Mouse (Mus musculus): ENCODE data around the gene Rnh1.

Rnh1 gene

DNA sequence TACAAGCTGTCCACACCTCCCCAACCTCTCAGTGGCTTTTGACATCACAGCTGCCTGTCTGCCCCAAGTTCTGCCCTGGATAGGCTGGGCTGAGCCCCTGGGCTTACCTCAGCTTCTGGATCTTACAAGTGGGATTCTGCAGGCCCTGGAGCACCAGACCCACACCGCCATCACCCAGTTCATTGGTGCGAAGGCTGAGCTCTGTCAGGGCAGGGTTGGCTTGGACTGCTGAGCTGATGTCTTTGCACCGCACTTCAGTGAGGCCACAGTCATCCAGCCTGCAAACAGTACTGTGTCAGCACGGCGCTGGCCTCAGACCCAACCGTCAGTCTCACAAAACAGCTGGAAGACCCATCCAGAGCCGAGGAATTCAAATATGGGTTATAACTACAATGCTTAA lies 8.3 kb downstream of the Rnh1 start:
- DNase-seq, result no peak

DNA sequence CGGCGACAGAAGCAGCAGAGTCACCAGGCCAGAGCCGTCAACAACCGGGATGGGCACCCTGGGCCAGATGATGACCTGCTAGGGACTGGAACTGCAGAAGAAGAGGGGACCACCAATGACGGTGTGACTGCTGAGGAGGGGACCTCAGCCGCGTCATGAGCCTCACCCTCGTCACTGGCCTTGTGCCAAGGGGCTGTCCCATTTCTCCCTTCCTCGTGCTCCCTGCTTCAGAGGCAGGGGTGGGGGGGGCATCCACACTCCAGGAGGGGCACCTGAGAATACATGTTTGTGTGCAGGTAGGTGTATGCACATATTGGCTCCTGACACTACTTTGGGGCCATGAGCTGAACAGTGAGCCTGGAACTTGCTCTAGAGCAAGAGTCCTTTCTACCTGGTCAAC lies 17.3 kb downstream of the Rnh1 start:
- no peak for DNase-seq

DNA sequence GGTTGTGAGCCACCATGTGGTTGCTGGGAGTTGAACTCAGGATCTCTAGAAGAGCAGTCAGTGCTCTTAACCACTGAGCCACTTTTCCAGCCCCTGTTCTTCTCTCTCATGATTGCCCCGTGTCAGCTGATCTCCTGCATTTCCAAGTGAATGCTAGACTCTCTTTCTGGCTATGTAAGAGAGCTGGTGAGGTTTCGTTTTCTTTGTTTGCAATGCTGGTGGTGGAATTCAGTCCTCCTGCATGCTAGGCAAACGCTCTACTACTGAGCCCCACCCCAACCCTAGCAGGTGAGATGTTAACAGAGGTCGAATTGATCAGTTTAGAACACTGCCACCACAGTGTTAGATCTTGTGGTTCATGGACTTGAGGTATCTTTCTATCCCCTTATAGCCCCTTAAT lies 24.0 kb downstream of the Rnh1 start:
- no peak for DNase-seq

DNA sequence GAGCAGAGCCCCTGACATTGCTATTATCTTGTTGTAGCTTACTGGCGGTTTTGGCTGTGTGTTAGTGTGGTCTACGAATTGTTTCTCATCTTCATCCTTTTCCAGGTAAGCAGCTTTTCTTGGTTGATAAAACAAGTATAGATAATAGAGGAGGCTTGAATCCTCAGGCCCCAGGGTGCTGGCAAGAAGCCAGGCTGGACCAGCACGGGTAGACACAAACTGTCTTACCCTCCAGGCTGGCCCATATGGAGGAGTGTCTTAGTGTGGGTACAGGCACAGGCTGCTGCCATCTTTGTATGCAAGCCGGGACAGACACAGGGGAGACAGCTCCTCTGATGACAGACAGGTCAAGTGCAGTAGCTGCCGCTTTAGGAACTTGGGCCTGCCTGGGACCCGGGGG lies 25.6 kb downstream of the Rnh1 start:
- peak; percentile 47 to 60 for DNase-seq

DNA sequence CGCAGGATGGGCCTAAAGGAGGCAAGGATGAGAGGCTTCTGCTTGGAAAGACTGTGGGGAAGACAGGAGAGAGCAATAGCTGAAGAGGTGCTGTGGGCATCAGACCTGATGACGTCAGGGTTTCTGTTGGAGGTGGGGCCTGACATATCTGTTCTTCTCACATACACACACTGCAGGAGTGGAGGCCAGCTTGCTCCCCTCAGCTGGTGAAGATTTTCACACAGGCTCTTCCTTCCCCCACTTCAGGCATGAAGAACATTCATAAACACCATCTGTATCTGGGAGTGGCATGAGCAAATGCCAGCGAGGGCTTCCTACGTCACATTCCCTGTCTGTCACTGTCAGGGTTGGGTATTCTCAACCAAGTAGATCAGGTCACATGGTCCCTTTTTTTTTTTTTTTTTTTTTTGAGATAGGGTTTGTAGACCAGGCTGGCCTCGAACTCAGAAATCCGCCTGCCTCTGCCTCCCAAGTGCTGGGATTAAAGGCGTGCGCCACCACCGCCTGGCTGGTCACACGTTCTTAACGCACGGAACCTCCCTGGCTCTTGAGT lies 26.5 kb downstream of the Rnh1 start:
- no peak for DNase-seq

DNA sequence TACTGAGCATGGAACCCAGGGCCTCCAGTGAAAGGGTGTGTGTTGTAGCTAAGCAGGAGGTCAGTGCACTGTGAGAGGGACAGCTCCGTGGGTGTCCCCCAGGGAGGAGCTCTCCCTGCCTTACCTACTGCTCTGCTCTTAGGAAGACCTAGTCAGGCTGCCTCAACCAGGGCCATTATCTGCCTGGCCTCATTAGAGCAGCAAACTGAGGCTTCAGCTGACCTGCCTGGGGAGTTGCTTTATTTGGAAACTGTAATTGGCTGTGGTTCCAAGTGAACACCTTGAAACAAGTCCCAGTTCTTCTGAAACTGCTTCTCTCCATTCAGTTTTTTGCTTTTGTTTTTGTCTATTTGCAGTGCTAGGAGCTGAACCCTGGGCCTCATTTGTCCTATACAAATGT lies 27.3 kb downstream of the Rnh1 start:
- DNase-seq, result peak; percentile 34 to 43

DNA sequence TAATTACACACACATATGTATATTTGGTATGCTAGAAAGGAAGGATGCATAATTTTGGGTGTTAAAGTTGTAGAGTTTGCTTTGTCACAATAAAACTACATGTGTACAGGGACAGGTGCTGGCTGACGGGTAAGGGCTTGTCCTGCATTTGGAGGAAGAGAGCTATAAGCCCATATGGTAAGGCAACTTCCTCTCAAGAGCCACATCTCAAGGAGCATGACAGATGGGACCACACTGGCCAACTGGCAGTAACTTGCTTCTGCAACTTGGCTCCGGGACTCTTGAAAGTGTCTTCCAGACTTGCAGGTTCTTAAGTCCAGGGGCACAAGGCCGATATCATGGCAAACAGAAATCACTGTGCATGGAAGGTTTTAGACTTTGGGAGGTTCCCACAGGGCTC lies 28.0 kb downstream of the Rnh1 start:
- DNase-seq, result no peak

DNA sequence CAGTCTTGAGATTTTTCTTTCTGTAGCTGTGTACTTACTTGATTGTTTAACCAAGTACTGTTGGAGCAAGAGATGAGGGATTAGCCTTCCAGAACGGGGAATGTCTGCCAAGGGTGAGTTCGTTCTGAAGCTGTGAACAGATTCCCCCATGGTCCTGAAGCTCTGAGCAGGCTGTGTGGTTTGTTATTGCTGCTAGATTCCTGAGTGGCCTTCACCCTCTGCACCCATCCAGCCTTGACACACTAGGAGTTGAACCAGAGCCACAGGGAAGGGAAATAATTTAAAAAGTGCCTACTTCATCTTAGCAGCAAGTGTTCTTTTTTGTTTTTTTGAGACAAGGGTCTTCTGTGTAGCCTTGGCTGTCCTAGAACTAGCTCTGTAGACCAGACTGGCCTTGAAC lies 28.8 kb downstream of the Rnh1 start:
- DNase-seq, result no peak

DNA sequence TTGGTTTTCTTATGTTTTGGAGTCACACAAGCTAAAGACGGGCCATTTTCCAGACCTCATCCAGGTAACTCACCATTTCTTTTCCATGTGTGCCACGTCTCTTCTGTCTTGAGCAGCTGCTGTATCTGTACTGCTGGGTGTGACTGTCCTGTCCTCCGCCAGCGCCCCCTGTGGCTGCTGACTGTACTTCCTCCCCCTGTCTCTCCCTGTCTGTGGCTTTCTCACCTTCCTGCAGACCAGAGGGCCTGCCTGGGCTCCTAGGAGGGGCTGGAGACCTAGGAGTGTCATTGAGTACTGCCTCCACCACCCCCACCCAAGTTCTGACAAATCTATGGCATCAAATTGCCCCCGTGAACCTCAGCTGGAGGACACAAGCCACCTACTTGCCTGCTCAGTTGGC lies 29.5 kb downstream of the Rnh1 start:
- DNase-seq, result peak in 1 of 2 experiments; percentile 40

DNA sequence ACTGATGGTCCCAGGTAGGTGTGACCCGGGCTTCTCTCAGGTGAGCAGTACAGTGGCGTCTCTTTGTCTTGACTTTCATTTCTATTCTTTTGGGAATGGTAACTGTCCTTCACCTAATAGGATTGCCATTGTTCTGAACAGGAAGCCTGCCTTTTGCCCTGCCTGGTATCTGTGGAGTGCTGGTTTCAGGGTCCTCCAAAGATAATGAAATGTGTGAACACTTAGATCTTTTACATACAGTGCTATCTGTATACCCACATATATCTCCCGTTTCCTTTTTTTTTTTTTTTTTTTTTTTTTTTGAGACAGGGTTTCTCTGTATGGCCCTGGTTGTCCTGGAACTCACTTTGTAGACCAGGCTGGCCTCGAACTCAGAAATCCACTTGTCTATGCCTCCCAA lies 31.3 kb downstream of the Rnh1 start:
- DNase-seq, result no peak

DNA sequence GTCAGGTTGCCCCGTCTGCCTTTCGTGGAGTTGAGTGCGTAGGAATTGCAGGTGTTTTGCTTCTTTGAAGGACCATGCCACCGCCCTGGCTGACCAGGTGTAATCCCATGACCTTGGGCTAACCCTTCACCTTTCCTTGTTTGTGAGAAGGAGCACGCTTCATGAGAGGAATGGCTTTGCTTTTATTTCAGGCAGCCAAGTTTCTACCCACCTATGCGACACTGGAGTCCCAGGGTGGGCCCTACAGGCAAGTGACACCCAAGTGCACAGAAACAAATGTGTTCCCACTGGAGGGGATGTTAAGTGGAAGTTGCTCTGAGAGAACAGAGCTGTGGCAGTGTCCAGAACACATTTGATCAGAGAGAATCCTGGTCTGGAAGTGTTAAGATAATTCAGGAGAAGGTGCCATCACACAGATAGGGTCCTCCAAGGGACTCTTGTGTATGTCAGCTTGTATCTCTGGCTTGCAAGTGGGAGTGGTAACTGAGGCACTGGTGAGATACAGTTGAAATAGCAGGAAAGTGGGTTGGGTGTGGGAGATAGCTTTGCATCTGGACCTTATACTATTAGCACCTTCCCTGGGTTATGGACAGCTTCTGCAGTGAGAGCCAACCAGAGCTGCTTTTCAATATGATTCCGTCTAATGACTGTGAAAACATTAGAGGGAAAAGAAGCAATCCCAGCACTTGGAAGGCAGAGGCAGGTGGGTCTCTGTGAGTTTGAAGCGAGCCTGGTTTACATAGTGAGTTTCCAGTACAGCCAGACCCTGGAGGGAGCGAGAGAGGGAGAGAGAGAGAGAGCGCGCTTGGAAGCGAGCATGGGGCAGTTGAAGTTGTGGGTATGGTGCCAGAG lies 40.5 kb downstream of the Rnh1 start:
- no peak for DNase-seq

DNA sequence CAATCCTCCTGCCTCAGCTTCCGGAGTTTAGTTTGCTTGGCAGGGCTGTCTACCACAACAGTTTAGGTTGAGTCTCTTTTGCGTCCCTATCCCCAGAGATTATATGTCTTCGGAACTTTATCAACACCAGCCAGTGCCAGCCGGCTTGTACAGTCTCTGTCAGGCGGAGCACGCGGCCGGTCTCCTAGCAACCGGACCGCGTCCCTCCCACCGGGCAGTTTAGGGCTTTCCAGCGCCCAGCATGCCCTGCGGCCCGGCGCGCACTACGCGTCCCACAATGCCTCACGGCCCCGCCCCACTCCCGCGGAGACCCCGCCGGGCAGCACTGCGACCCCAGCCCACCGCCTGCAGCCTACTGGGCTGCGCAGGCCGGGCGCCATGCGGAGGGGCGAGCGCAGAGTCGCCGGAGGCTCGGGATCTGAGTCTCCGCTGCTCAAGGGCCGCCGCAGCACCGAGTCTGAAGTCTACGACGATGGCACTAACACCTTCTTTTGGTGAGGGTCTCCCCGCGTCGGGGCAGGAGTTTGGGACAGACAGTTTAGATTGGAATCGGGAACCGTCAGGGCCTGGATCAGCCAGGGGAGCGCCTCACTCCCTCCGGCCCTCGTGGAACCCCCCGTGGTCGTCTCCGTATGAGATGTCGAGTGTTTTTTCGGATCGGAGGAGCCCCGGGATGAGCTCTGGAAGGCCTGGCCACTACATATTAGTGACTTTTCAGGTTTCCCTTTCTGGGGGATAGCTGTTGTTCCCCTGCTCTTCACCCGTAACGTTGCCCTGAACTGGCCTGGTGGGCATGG lies 41.4 kb downstream of the Rnh1 start:
- peak; percentile 87 to 91 for DNase-seq

DNA sequence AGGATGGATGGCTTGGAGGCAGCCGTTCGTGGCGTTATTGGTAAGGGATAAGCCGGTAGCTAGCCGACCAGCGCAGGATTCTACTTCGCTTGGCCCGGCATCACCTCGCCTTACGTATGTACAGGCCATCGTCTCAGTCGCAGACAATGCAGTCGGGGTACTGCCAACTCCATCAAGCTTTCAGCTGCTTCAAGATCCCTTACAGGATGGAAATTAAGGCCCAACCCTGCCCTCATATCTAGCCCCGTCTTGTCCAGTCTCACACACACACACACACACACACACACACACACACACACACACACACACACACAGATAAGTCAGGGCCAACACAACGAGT lies 49.2 kb downstream of the Rnh1 start:
- DNase-seq, result no peak

DNA sequence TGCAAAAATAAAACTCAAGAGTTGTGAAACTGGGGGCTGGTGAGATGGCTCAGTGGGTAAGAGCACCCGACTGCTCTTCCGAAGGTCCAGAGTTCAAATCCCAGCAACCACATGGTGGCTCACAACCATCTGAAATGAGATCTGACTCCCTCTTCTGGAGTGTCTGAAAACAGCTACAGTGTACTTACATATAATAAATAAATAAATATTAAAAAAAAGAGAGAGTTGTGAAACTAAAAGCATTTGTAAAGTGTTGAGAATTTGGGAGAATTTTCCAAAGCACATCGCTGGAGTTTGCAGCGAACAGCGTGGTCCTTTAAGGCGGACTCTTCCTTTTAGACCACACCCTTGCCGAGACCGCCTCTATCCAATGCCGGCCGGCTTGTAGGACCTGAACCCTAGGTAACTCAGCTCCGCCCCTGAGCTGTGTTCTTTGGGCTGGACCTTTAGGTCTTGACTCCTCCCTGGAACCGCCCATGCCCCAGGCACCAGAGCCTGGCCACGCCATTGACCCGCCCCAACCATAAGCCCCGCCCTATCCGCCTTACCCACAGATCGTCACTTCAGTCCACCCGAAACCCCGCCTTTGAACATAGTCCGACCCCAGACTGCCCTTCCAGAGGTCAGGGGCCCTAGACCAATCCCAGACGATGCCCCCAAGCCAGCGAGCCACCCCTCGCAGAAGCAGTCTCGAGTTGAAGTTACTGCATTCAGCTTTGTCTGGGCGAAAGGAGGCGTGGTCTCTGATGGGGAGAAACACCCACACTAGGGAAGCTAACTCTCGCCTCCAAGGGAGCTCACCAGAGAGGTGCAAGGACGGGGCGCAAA lies 49.8 kb downstream of the Rnh1 start:
- DNase-seq, result peak; percentile 84 to 90

DNA sequence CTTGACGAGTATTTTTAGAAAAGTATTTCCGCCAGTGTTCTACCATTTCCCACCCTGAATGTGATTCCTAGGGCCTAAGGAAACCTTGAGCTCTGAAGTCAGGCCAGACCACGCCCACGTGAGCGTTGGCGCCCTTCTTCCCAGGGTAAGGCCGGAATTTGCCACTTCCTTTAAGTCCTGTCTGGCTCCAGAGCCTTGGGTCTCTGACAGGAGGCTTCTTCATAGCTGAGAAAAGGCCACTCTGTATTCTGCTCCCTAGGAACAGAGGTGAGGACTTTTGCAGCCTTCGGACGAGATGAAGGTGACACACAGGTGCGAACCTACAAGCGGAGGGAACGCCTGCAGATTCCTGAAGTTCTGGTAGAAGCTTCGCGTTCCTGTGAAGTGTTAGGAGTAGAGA lies 50.4 kb downstream of the Rnh1 start, which contains the start of gene Ptdss2:
Gene Ptdss2 (plus strand): TSS at position 138 of the 400 bp plus-strand sequence.
- no peak for DNase-seq

DNA sequence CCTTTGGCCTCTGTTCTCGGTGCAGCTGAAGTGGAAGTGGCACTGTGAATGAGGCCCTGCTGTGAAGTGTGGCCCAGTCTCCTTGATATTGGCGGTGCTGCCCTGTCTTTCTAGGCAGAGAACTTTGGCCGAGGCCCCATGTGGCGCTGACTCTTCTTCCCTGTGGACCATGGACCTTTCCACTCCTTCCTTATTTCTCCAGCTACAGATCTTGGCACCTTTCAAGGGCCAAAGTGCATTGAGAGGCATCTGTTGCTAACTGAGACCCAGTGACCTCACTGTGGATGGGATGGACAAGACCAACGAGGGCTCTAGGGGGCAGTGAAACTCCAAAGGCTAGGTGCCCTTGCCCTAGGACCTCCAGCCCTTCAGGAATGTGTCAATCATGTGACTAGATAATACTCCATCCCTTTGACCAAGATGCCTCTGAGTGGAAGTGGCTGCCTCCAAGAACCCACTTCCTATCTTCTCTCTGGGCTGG lies 51.6 kb downstream of the Rnh1 start:
- DNase-seq, result no peak

DNA sequence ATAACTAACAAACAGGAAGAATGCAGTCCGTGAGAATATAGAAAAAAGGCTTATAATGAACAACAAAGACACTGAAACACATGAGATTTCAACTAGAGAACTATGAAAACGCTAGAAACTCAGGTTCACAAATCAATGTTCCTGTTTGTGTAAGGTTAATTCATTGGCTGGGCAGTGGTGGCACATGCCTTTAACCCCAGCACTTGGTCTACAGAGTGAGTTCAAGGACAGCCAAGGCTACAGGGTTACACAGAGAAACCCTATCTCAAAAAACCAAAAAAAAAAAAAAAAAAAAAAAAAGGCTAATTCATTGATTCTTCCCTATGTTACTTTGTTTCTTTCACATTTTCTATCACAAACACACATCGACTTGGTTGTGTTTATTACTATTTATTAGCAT lies 52.1 kb downstream of the Rnh1 start:
- no peak for DNase-seq

DNA sequence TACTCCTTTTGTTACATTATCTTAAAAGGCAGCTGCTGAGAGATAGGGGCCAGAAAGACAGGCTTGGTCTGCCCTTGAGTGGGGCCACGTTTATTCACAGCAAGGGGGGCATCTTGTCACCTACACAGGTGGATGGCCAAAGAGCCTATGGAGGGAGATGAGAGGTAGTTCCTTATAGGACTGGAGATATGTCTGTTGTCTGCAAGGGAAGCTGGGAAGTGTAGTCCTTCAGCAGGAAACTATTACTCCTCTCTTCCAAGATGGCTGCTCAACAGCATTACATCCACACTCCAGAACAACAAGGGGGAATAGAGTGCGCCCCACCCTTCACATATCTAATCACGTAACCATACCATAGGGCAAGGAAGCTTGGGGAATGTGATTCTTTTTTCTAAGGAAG lies 53.2 kb downstream of the Rnh1 start:
- DNase-seq, result no peak

DNA sequence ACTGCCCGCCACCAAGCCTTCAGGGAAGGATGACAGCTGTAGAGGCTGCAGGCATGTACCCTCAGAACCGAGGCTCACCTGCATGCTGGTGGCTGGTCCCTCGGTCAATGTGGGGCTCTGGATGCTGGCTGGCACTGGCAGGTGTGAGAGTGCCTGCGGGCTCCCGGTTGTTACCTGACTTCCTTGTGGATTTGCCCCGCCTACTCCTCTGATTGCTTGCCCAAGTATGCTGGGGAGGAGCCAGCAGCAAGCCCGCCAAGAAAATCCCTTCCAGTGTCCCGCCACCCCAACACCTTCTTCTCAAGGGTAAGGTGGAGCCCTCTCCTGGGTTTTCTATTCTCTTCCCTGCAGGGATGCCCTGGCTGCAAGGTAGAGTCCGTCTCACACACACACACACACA lies 55.0 kb downstream of the Rnh1 start, which contains the start of gene Ano9:
Gene Ano9 (minus strand): TSS at position 171 of the 400 bp plus-strand sequence.
- no peak for DNase-seq

DNA sequence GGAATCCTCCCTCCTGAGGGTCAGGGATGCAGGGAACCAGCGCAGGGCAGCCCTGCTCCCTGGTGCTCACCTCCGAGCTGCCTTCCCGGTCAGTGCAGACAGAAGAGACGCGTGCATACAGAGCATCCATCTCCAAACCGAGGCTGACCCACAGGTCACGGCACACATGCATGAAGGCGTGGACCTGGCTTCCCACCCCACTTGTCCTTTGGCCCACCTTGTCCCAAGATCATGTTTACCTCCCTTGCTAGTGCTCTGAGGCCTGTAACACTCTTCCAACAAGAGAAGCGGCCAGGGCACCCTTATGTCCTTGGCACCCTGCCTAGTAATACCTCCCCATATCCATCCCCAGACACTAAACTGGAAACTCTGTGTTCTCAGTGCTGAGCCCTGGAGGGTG lies 56.8 kb downstream of the Rnh1 start:
- DNase-seq, result no peak
